Comparison of ENCODE assay signal across 22 mouse cellular contexts in genomic region chr8:95247277-95247676, GRCm38 (mm10). TPM values are rescaled to one million over a fixed set of nuclear protein-coding genes. Genes with fewer than 3 reads are reported as not detected.
DNase-seq lines count a peak whose midpoint lies in the region; ATAC-seq lines count a peak whose summit lies in the region.
"Had no signal": no experiment of that assay in that cellular context is flagged by ENCODE, and none has a peak within 500 bp of the region (broad histone marks: within the 10 kb centered on the region; RNA-seq: fewer than 3 reads in every experiment).

No protein-coding gene starts in this region.

- peak; percentile 80 for ATAC-seq in CD4-positive, CD25-positive, alpha-beta regulatory T cell, adult 4 months
- ATAC-seq: forebrain, embryonic 14.5 days; intestine, embryonic 15.5 days; liver, postnatal 0 days; lung, postnatal 0 days had no signal

- DNase-seq in CD4-positive helper T cell, adult 2 months (ENCODE audit: low read depth, low spot score), result peak; percentile 70
- peak; percentile 77 for DNase-seq in naive thymus-derived CD4-positive, alpha-beta T cell, adult 2 months (ENCODE audit: low read depth)
- peak; percentile 70 for DNase-seq in thymus, postnatal 25 days
- no peak for DNase-seq in urinary bladder, postnatal 36 days (ENCODE audit: low spot score in 2 of 2)
- DNase-seq in frontal cortex, adult 2 months (ENCODE audit: extremely low spot score in 1 of 2, low spot score in 1 of 2), result no peak
- no peak for DNase-seq in adrenal gland, adult 18-20 months (ENCODE audit: low spot score in 2 of 2)
- DNase-seq: adrenal gland, adult 2 months; B cell, adult 2 months; cerebellum, adult 11 months; cerebellum, adult 9-11 months; gastrocnemius, postnatal 14 days; heart, adult 11 months; heart, postnatal 14 days; kidney, adult 8-10 months; kidney, postnatal 10 days; layer of hippocampus, postnatal 36 days; liver, postnatal 0 days; right cerebral cortex, postnatal 25 days had no signal

RNA-seq across cellular contexts. Expression of gene Kifc3, which starts 44.7 kb away (rescaled TPM):
- not detected for polyA plus RNA-seq in CD4-positive, CD25-positive, alpha-beta regulatory T cell, adult 4 months (2017; shearing (Covaris generic))
- 60.9 and 65.7 TPM in 2 replicates for polyA plus RNA-seq in frontal cortex, adult 2 months (2012; rRNA removed)
- total RNA-seq in adrenal gland, adult 18-20 months (2021), result 100 to 1,000 TPM; 133 to 161 TPM

RNA-seq across cellular contexts. Expression of gene Cngb1, which starts 59.1 kb away (rescaled TPM):
- polyA plus RNA-seq in CD4-positive, CD25-positive, alpha-beta regulatory T cell, adult 4 months (2017; shearing (Covaris generic)), result under 1 TPM in 1 of 2 experiments, not detected in 1; 0.62 TPM
- 0.46 and 0.78 TPM in 2 replicates for polyA plus RNA-seq in frontal cortex, adult 2 months (2012; rRNA removed)
- total RNA-seq in adrenal gland, adult 18-20 months (2021), result under 1 TPM; 0.20 to 0.22 TPM

Comparison
In these comparisons a context has a peak if more than half of its experiments do, and no peak if none do; other contexts are left out.
1. DNase-seq: peak in CD4-positive helper T cell, adult 2 months (single experiment), naive thymus-derived CD4-positive, alpha-beta T cell, adult 2 months (single experiment) and thymus, postnatal 25 days (single experiment); none in urinary bladder, postnatal 36 days (0 of 2), frontal cortex, adult 2 months (0 of 2) and adrenal gland, adult 18-20 months (0 of 2).
2. RNA of gene Kifc3, which starts 44.7 kb away (polyA plus RNA-seq): 60.9 to 65.7 TPM in frontal cortex, adult 2 months; not detected in CD4-positive, CD25-positive, alpha-beta regulatory T cell, adult 4 months; every median in the first group is over 10 times any median in the second.